Mouse (Mus musculus): ENCODE data around the gene Plxna4.

Gene Plxna4

DNA sequence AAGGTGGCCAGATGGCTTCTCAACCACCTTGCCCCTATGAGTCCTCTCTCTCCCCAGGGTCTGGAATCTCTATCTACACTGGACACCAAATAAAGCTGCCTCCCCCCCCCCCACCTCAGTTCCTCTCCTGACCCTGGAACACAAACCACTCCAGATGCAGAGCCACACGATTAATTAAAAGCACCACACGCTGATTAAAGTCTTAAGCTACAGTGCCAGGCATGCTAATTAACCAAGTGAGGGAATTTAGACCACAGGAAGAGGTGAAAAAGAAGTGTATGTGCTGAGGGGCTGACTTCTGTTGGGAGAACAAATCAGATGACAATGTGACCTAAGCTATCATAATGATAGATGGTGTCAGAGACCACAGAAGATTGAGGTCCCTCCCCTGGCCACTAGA lies 332.8 kb downstream of the Plxna4 start:
- no peak for DNase-seq (ENCODE audit: extremely low spot score)

DNA sequence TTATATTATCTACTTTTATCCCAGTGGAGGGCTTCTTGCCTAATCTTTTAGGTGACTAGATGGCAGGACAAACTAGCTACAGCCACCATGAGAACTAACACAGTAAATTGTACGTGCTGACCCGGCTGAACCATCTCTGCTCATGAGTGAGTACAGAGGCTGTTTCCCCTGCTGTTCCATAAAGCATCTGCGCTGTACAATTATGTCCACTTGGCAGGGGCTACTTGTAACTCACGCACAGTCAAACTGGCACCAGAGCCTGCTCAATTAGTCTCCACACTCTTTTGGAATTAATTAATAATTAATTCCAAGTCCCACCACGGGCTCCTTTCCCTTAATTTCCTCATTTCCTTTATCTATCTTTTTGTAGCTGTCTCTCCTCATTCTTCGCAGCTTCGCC lies 335.8 kb downstream of the Plxna4 start:
- no peak for DNase-seq (ENCODE audit: extremely low spot score)

DNA sequence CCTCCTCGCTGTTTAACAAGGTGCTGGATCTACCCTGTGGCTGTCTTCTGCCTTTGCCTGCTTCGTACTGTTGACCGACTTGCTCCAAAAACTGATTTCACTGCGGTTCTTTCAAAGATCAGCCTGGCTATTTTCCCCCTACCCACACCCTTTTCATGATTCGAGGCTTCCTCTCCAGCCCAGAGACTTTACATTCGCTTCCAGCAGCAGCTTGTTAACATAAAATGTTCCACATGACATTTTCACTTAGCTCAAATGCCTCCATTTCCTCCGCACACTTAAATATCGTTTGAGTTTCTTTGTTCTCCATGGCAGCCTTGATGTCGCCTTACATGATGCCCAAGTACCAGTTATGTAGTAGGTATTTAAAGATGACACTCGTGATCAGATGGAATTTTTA lies 336.3 kb downstream of the Plxna4 start:
- DNase-seq (ENCODE audit: extremely low spot score), result no peak

DNA sequence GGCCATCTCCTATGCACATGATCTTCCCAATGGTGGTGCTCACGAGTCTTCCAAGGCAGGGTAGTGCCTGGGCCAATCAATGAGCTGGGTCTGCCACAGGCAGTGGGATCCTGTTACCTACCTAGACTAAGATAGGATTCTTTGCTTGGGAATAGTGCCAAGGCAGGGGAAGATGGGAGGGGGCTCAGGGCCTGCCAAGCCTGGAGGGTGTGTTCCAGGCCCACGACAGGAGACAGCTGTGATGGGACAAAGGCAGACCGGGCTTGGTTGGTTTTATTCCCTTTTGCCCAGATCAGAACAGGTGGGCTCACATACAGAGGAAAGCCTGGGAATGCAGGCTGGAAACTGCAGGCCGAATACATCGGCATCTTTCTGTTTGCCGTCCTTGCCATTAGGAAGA lies 342.0 kb downstream of the Plxna4 start:
- no peak for DNase-seq (ENCODE audit: extremely low spot score)

DNA sequence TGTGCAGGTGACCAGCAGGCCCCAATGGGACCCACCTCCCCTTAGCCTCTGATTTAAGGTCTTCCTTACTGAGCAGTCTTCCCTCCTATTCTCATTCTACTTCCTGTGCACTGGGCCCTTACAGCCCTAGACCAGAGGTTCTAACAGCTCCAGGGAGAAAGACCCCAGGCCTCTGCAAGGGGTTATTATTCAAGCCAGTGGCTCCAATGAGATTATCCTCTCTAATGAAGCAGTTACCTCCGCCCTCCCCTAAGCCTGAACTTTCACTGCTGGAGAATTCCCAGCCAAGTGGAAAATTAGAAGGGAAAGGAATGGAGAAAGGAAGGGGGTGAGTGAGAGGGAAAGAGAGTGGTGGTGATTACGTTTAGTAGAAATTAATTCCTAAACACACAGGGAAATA lies 345.0 kb downstream of the Plxna4 start:
- DNase-seq (ENCODE audit: extremely low spot score), result no peak

DNA sequence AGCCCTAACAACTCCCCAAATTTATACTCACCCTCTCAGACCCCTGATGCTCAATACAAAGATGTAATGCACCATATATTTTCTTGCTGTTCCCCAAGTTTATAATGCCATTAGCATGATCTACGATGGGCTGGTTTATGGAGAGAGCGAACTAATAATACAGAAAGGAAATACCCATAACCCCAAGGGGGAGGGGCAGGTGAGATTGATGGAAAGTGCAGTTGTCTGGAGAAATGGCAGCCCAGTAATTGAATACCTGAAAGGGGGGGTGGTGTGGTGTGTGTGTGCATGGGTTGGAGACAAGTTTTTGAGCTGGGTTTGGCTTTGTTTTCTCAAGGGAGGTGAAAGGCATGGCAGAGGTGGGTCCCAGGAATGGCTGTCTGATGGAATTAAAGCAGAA lies 356.6 kb downstream of the Plxna4 start:
- no peak for DNase-seq (ENCODE audit: extremely low spot score)

DNA sequence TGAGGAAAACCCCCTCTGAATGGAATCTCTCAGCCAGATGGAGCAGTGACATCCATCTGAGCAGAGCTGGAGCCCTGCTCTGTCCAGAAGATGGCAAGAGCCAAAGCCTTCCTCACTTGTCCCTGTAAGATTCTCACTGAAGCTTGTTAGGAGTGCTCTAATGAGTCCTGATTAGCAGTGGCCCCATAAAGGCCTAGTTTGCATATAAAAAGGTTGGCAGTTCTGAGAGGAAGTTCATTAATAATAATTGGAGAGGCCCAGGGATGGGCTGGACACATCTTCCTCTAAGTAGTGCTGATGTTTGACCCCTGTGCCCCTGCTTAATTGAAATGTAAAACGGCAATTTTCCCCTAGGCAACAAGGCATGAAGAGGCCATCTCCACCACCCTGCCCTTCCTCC lies 361.4 kb downstream of the Plxna4 start:
- no peak for DNase-seq (ENCODE audit: extremely low spot score)

DNA sequence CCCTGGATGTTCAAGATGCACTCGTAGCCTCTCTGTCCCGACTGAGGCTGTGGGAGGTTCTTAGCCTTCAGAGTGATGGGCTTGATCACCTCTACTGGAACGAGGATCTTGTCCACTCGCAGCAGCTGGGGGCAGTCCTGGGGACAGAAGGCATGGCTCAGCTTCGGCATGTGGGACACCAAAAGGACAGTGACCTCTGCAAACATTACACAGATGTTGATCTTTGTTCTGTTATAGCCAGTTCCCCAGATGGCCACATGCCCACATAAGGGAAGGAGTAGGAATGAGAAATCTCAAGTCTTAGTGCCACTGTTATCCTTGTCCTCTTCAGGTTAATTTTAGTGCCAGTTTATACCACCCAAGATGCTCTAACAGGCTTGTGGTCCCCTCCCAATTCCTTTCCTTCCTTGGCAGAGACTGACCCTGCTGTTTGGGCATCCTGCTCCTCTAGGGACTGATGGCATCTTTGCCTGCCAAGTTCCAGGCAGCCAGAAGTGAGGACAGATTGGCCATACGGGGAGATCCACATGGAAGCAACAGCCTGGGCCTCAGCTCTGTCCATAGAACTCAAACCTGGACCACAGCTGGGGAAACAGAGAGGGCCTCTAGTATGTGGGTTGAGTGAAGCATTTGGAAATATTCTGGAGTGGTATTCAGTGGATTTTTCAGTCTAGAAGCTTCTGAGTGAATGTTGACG lies 363.8 kb downstream of the Plxna4 start:
- no peak for DNase-seq (ENCODE audit: extremely low spot score)

DNA sequence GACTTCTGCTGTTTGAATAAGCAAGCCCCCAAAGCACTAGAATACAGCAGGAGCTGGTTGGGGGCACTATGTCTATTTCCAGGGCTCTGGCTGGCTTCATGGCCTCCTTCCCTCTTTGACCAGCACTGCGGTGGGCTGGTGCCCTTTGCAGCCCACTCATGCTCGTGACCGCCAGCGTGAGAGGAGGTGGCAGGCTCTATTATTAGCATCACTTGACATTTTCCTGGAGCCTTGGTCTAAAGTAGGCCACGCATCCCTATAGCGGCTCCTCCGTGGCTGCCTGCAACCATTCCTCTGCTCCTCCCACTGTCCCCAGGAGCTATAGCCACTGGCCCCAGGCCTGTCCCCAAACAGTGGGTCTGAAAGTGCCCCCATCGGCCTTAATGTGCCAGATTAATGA lies 367.2 kb downstream of the Plxna4 start:
- no peak for DNase-seq (ENCODE audit: extremely low spot score)

DNA sequence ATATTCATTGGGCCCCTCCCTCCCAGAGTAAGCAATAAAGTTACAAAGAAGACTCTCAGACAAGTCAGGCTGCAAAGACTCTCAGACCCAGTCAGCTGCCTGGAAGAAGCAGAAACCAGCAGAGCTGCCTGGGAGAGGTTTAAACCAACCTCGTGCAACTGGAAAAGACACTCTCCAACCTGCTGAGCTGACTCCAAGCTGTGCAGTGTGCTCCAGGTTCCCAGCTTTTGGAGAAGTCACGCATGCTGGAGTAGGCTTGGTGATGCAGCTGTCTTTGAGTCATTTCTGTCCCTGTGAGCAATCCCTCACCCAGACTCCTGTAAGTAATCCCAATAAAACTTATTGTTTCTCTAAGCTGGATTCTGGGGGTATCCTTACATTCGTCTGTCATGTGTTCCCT lies 369.4 kb downstream of the Plxna4 start:
- no peak for DNase-seq (ENCODE audit: extremely low spot score)

DNA sequence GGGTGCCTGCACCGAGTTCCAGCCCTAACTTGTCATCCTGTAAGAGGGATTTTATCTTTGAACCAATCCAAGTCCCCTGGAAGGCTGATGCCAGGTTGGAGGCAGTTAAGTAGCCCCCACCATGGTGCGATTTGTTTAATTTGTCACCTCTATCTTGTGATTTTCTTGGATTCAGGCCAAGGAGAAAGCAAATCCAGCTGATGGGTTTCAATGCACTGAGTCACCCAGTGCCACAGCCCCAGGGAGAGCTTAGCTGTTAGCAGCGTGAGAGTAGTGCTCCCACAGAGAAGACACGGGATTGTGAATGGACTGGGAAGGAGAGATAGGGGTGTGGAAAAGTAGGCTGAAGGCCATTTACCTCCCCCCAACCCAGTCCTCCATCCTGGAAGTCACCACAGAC lies 375.6 kb downstream of the Plxna4 start:
- no peak for DNase-seq (ENCODE audit: extremely low spot score)

DNA sequence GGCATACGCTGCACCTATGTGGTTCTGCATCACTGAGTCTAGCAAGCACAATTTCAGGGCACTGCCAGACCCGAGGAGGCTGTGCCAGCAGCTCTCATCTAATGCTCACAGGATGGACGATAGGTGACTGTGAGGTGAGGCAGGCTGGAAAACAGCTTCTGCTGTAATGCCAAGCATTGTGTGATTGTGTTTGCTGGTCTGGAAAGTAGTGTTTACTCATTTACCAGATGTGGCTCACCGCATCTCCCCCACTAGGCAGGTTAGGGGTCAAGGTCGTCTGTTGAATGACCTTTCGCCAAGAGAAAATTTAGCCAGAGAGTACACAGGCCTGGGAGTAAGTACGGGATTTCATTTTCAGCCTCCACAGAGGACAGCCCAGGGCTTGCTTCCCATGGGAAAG lies 377.9 kb downstream of the Plxna4 start:
- DNase-seq (ENCODE audit: extremely low spot score), result no peak

DNA sequence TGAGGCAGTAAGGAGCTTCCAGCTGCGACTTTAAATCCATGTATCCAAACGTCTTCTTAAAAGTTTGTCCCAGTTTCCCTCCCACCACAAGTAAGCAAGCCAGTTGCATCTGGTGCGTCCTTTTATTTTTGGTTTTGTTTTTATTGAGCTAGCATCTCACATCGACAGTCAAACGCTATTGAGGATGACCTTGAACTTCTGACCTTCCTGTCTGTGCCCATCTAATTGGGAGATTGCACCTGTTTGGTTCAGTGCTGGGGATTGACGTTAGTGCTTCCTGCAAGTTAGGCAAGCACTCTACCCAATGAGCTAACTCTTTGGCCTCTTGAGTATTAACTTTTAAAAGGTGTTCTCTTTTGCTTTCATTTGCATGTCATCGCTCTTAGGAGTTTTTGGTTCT lies 379.0 kb downstream of the Plxna4 start:
- no peak for DNase-seq (ENCODE audit: extremely low spot score)

DNA sequence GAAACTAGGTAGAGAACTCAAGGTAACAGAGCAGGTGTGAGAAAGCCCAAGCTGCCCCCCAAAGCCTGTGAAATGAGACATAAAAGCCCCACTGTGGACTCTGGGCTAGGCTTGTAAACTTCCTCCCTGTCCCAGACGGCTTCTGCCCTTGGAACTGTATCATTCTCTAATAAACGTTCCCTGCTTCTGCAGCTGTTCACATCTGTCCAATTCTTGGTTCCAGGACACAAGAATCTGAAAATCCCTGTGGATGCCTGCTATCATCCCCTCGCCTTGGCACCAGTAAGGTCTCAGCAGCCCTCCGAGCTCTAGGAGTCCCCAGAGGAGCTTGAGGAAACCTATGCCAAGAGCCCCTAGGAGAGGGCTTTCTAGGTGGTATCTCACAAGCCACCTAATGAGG lies 383.7 kb downstream of the Plxna4 start:
- DNase-seq (ENCODE audit: extremely low spot score), result no peak

DNA sequence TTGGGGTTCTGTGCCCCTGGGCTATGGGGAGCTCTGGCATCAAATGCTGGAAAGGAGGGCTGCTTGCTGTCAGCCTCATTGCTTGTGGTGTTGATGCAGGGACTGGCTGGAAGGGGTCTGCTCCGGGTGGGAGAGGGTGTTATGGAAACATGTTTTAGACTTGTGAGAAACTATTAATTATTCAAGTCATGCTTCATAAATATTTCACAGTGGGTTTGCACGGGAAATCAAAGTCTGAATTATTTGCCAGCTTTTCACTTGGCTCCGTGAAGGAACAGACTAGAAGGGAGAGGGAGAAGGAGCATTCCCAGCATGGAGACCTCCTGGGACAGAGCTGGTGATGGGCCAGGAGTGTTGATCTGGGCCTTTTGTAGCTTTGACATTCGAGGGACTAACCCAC lies 384.6 kb downstream of the Plxna4 start:
- DNase-seq (ENCODE audit: extremely low spot score), result no peak

DNA sequence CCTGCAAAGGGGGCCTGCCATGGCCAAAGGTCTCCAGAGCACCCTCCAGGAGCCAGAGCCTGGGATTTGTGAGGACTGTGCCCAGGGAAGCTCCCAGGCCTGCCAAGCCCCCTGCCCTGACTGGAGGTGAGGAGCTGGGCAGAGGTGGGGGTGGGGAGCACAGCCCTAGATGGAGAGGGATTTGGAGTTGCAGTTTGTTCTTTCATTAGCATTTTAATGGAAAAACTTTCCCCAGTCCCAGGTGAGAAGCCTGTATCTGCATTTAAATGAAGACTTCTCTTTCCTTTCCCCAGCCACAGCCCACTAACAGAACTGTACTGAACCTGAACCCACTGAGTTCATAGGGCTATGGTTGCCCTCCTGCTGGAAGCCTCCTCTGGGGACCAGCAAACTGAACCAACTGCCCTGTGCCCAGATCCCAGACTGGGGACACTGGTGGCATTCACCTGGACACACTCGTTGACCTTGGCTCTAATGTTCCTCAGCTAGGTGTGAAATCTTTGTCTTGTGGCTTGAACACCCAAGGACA lies 385.3 kb downstream of the Plxna4 start:
- no peak for DNase-seq (ENCODE audit: extremely low spot score)

DNA sequence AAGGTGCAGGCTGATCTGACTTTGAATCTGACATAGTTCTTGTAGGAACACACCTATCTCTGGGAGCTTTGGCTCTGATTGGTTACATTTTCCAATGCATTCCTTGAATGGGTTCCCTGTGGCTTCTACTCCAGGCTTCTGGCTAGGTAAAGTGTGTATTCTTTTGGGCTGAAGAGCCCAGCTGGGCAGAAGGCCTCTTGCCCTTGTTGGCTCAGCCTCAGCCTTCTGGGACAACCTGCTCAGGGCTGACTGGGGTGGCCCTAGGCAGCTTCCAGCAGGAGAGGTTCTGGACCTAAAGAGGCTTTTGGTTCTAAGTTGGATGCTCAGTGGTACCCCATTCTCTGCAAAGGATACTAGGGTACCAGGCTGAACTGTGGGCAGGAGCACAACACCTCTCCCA lies 386.5 kb downstream of the Plxna4 start:
- no peak for DNase-seq (ENCODE audit: extremely low spot score)

DNA sequence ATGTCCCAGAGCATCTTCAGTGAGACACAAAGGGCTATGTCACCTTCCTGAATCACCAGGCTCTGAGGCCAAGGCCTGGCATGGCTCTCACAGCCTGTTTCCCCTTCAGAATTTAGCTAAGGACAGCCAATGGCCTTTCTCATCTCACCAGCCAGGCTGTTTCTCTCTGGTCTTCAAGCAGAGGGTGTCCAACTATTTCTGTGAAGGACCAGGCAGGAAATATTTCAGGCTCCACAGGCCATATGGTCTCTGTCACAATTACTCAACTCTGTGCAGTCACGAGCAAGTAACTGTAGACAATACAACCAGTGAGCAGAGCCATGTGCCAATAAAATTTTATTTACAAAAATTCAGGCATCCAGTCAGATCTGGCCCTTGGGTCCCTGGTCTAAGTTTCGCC lies 388.4 kb downstream of the Plxna4 start:
- DNase-seq (ENCODE audit: extremely low spot score), result no peak

DNA sequence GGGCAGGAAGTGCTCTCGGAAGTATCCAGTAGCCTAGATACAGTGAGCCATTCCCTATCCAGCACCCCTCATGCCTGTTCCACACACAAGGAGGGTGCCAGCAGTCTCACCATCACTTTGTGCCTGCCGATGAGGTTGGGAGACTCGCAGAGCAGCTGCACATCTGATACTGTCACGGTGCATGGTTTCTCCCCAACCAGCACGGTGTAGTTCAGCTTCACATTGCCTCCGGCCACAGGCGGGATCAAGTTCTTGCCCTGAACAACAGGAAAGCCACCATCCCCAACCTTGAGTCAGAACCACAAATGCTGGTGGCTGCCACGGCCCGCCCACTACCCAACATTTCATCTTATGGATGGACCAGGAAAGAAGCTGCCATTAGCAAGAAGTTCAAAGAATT lies 391.1 kb downstream of the Plxna4 start:
- DNase-seq (ENCODE audit: extremely low spot score), result no peak

DNA sequence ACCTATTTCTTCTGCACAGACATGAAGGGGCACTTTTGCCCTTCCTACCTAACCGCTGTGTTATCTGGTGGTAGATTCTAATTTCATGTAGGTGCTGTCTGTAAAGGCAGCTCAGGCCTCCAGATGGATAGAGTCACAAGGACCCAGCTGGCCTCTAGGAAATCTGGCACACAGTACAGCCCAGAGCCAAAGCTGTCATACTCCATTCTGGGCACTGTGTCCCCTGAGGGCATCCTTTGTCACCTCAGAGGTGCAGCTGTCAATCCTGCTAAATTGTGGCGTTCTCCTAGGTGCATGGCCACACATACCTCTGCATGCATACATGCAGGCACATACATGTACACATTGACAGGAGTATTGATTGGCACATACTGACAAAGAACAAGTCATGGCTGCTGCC lies 394.9 kb downstream of the Plxna4 start:
- no peak for DNase-seq (ENCODE audit: extremely low spot score)

DNA sequence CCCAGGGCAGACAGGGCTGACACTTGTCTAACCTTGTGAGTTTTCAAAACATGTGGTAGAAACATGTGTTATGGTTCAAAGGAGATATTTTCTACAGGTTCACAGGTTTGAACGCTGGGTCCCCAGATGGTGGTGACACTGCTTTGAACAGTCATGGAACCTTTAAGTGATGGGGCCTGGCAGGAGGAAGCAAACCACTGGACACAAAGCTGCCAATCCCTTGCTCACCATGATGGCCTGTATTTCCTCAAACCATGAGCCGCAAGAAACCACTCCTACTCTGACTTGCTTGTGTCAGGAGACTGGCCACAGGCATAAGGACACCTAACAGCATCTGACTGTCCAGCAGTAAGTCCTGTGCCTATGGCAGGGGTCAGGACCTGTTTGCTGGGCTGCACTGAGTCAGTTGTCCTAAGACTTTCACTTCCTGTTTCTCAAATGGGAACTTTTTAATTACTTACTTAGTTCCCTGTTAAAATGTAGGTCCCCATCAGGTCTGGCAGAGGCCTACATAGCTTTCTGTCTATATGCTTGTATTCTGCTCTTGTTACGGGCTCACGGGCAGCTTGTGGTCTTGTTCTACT lies 403.5 kb downstream of the Plxna4 start:
- no peak for DNase-seq (ENCODE audit: extremely low spot score)

DNA sequence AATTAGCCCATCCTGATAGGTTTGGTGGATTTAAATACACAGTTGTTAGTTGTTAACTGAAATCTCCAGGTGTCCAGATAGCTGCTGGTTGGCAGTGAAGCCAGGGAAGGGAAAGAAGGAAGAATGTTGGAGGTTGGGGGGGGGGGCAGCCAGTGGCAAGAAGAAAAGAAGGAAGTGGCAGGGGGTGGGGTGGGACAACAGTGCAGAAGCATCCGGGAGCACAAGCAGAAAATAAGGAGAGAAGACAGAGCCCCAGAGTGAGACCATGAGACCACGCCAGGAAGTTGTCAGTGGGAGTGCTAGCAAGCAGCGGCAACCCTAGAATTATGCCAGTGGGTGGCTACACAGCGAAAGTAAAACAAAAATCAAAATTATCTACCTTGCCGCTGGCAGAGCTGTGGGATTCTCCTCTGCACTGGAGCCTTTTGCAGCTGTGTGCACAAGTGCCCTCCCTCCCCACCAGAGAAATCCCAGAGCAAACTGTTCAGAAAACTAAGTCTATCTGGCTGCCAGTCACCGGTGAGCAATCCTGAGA lies 404.3 kb downstream of the Plxna4 start:
- DNase-seq (ENCODE audit: extremely low spot score), result no peak

DNA sequence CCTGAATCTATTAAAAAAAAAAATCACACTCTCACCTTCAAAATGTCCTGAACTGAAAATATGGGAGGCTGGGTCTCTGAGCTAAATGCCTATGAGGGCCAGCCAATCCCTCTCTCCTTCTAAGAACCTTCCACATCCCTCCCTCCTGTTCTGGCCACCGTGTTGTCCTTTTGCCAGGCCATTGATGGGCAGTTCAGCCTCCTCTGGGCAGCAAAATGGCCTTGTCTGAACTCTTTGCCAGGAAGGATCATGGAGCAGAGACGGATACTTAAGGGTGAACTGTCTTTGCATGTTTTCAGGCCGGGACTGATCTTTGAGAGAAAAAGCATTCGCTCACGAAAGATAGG lies 408.0 kb downstream of the Plxna4 start:
- DNase-seq (ENCODE audit: extremely low spot score), result peak; percentile 6

Data from embryo, embryonic 9.5 days (tissue).